Mouse (Mus musculus): ENCODE results near the gene Mpp3. TPM values are rescaled to one million over a fixed set of nuclear protein-coding genes. Genes with fewer than 3 reads are reported as not detected.

The Mpp3 gene
- polyA plus RNA-seq, 1 experiment, result 2.1 TPM

DNA sequence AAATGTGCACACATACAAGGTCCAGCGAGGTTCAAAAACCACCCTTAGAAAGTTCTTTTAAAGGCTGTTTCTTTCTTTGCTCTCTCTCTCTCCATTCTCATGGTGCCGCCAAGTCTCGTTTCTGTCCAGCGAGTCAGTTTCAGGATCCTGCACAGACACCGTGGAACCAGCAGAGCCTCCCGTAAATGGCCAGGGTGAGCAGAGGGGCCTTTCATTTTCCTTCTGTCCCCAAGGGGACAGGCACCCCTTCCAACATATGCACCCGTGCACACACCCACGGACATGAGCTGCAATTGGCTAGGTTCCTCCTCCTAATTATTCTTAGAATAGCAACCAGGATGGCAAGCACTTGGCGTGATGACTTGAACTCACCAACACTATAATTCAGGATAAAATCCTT lies 54.8 kb downstream of the Mpp3 start:
- Histone ChIP-seq H3K27me3 (ENCODE audit: control insufficient read depth, insufficient read depth, insufficient read length) (no peaks in the 10 kb centered on the region), H3K4me2 (ENCODE audit: low read depth) (no peak overlapping the region), H3K36me3 (ENCODE audit: control insufficient read depth, insufficient read depth) (peaks cover 13% of the 10 kb centered on the region), H3ac (ENCODE audit: control insufficient read depth, insufficient read length) (no peak overlapping the region), H3K4me3 (no peak overlapping the region), H3K79me2 (ENCODE audit: control insufficient read depth, insufficient read depth) (no peaks in the 10 kb centered on the region)
- TF ChIP-seq USF1 (IDR thresholded peaks at IDR 0.05; ENCODE audit: low read depth) (no peak), MYOD1 (IDR thresholded peaks at IDR 0.05; ENCODE audit: control insufficient read depth in 1 of 3, insufficient read length in 2 of 3, low read depth in 2 of 3) (no peak), MAX (IDR thresholded peaks at IDR 0.05; ENCODE audit: low read depth) (no peak), POLR2A (IDR thresholded peaks at IDR 0.05; ENCODE audit: insufficient read length, low read depth) (no peak), SRF (IDR thresholded peaks at IDR 0.05; ENCODE audit: control insufficient read depth, insufficient read length, low read depth) (no peak), MYOG (IDR thresholded peaks at IDR 0.05; ENCODE audit: control insufficient read depth in 1 of 3, insufficient read depth in 1 of 3, insufficient read length in 2 of 3, low read depth in 2 of 3) (no peak), POLR2AphosphoS2 (IDR thresholded peaks at IDR 0.05; ENCODE audit: insufficient read length, low read depth) (no peak), CEBPB (IDR thresholded peaks at IDR 0.05; ENCODE audit: insufficient read depth, poor library complexity, severe bottlenecking) (no peak), E2F4 (IDR thresholded peaks at IDR 0.05; ENCODE audit: insufficient read depth) (no peak), REST (IDR thresholded peaks at IDR 0.05; ENCODE audit: insufficient read depth, insufficient read length) (no peak), TCF3 (IDR thresholded peaks at IDR 0.05; ENCODE audit: insufficient read length, low read depth) (no peak), TCF12 (IDR thresholded peaks at IDR 0.05; ENCODE audit: insufficient read depth, poor library complexity, severe bottlenecking) (no peak)

DNA sequence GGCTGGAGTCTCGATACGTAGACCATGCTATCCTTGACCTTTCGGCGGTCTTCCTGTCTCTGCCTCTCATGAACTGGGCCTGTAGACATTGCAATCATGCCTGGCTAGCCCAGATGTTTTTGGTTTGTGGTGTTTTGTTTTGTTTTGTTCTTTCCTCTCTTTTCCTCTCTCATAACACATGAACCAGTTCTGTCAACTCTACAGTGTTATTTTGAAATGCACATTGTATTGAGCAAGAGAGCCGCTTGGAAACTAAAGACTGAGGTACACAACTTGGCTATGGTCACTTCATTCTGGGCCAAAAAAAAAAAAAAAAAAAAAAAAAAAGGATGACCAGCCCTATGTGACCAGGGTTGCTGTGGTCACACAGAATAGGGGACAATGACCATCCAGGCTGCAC lies 55.6 kb downstream of the Mpp3 start:
- TF ChIP-seq SRF (IDR thresholded peaks at IDR 0.05; ENCODE audit: control insufficient read depth, insufficient read length, low read depth) (no peak), POLR2AphosphoS2 (IDR thresholded peaks at IDR 0.05; ENCODE audit: insufficient read length, low read depth) (no peak), E2F4 (IDR thresholded peaks at IDR 0.05; ENCODE audit: insufficient read depth) (no peak), MYOG (IDR thresholded peaks at IDR 0.05; ENCODE audit: control insufficient read depth in 1 of 3, insufficient read depth in 1 of 3, insufficient read length in 2 of 3, low read depth in 2 of 3) (no peak), TCF3 (IDR thresholded peaks at IDR 0.05; ENCODE audit: insufficient read length, low read depth) (no peak), POLR2A (IDR thresholded peaks at IDR 0.05; ENCODE audit: insufficient read length, low read depth) (no peak), CEBPB (IDR thresholded peaks at IDR 0.05; ENCODE audit: insufficient read depth, poor library complexity, severe bottlenecking) (no peak), REST (IDR thresholded peaks at IDR 0.05; ENCODE audit: insufficient read depth, insufficient read length) (no peak), TCF12 (IDR thresholded peaks at IDR 0.05; ENCODE audit: insufficient read depth, poor library complexity, severe bottlenecking) (no peak)
- H3K36me3 ChIP-seq (ENCODE audit: control insufficient read depth, insufficient read depth), result peaks cover 13% of the 10 kb centered on the region

DNA sequence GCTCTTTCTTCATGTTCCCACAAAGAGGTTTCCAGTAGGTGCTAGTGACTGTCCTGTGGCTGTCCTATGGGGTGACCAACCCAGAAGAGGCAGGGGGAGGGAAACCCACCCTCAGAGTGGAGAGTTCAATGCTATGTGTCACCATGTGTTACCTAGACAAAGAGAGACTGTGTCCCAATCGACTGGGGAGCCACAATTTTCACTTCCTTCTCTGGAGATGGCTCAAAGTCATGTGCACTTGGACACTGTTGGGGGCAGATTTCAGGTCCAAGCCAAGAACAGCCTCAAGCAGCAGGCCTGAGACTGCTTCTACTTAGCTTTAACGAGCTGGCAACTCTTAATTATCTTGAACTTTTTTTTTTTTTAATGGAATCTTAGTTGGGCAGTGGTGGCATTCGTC lies 56.2 kb downstream of the Mpp3 start:
- H3ac ChIP-seq (ENCODE audit: control insufficient read depth, insufficient read length), result no peak overlapping the region
- H3K4me3 ChIP-seq, result no peak overlapping the region
- peaks cover 13% of the 10 kb centered on the region for H3K36me3 ChIP-seq (ENCODE audit: control insufficient read depth, insufficient read depth)
- H3K27me3 ChIP-seq (ENCODE audit: control insufficient read depth, insufficient read depth, insufficient read length), result peaks cover 7% of the 10 kb centered on the region
- TF ChIP-seq SRF (IDR thresholded peaks at IDR 0.05; ENCODE audit: control insufficient read depth, insufficient read length, low read depth) (no peak), MYOG (IDR thresholded peaks at IDR 0.05; ENCODE audit: control insufficient read depth in 1 of 3, insufficient read depth in 1 of 3, insufficient read length in 2 of 3, low read depth in 2 of 3) (no peak), TCF3 (IDR thresholded peaks at IDR 0.05; ENCODE audit: insufficient read length, low read depth) (no peak), CEBPB (IDR thresholded peaks at IDR 0.05; ENCODE audit: insufficient read depth, poor library complexity, severe bottlenecking) (no peak), MYOD1 (IDR thresholded peaks at IDR 0.05; ENCODE audit: control insufficient read depth in 1 of 3, insufficient read length in 2 of 3, low read depth in 2 of 3) (no peak), E2F4 (IDR thresholded peaks at IDR 0.05; ENCODE audit: insufficient read depth) (no peak), POLR2AphosphoS2 (IDR thresholded peaks at IDR 0.05; ENCODE audit: insufficient read length, low read depth) (no peak), MAX (IDR thresholded peaks at IDR 0.05; ENCODE audit: low read depth) (no peak), REST (IDR thresholded peaks at IDR 0.05; ENCODE audit: insufficient read depth, insufficient read length) (no peak), POLR2A (IDR thresholded peaks at IDR 0.05; ENCODE audit: insufficient read length, low read depth) (no peak), USF1 (IDR thresholded peaks at IDR 0.05; ENCODE audit: low read depth) (no peak), TCF12 (IDR thresholded peaks at IDR 0.05; ENCODE audit: insufficient read depth, poor library complexity, severe bottlenecking) (no peak)
- H3K4me2 ChIP-seq (ENCODE audit: low read depth), result no peak overlapping the region
- H3K79me2 ChIP-seq (ENCODE audit: control insufficient read depth, insufficient read depth), result no peaks in the 10 kb centered on the region

More for the DNA sequence above, 55.6 kb downstream of the Mpp3 start:
- Histone ChIP-seq H3K4me3 (no peak overlapping the region), H3K27me3 (ENCODE audit: control insufficient read depth, insufficient read depth, insufficient read length) (peaks cover 2% of the 10 kb centered on the region), H3ac (ENCODE audit: control insufficient read depth, insufficient read length) (no peak overlapping the region), H3K4me2 (ENCODE audit: low read depth) (no peak overlapping the region), H3K79me2 (ENCODE audit: control insufficient read depth, insufficient read depth) (no peaks in the 10 kb centered on the region)

DNA sequence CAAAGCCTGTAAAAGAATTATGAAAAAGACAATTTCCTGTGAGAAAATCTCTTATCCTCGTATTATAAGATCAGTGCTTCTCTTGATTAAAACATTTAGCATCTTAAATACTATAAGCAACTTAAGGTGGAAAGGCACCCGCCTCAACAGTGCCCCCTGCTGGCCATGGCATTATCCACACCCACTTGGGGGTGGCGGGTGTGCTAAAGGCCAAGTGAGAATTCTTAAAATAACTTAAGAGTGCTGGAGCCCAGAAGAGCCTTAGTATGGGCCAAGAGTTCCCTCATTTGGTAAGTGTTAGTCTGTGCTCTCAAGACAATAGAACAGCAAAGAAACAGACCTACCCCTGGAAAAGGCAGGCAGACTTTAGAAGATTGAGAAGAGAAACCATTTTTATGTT lies 56.9 kb downstream of the Mpp3 start:
- peaks cover 14% of the 10 kb centered on the region for H3K27me3 ChIP-seq (ENCODE audit: control insufficient read depth, insufficient read depth, insufficient read length)
- H3K4me3 ChIP-seq, result no peak overlapping the region
- TF ChIP-seq MYOD1 (IDR thresholded peaks at IDR 0.05; ENCODE audit: control insufficient read depth in 1 of 3, insufficient read length in 2 of 3, low read depth in 2 of 3), result no peak
- TF ChIP-seq USF1 (IDR thresholded peaks at IDR 0.05; ENCODE audit: low read depth), result no peak
- no peak for TF ChIP-seq TCF3 (IDR thresholded peaks at IDR 0.05; ENCODE audit: insufficient read length, low read depth)
- no peak for TF ChIP-seq MAX (IDR thresholded peaks at IDR 0.05; ENCODE audit: low read depth)
- no peak for TF ChIP-seq E2F4 (IDR thresholded peaks at IDR 0.05; ENCODE audit: insufficient read depth)
- TF ChIP-seq POLR2AphosphoS2 (IDR thresholded peaks at IDR 0.05; ENCODE audit: insufficient read length, low read depth), result no peak
- TF ChIP-seq TCF12 (IDR thresholded peaks at IDR 0.05; ENCODE audit: insufficient read depth, poor library complexity, severe bottlenecking), result no peak
- no peak for TF ChIP-seq POLR2A (IDR thresholded peaks at IDR 0.05; ENCODE audit: insufficient read length, low read depth)
- TF ChIP-seq REST (IDR thresholded peaks at IDR 0.05; ENCODE audit: insufficient read depth, insufficient read length), result no peak
- TF ChIP-seq MYOG (IDR thresholded peaks at IDR 0.05; ENCODE audit: control insufficient read depth in 1 of 3, insufficient read depth in 1 of 3, insufficient read length in 2 of 3, low read depth in 2 of 3), result no peak
- no peak for TF ChIP-seq SRF (IDR thresholded peaks at IDR 0.05; ENCODE audit: control insufficient read depth, insufficient read length, low read depth)
- no peak for TF ChIP-seq CEBPB (IDR thresholded peaks at IDR 0.05; ENCODE audit: insufficient read depth, poor library complexity, severe bottlenecking)
- no peak overlapping the region for H3ac ChIP-seq (ENCODE audit: control insufficient read depth, insufficient read length)
- H3K79me2 ChIP-seq (ENCODE audit: control insufficient read depth, insufficient read depth), result no peaks in the 10 kb centered on the region
- peaks cover 13% of the 10 kb centered on the region for H3K36me3 ChIP-seq (ENCODE audit: control insufficient read depth, insufficient read depth)
- no peak overlapping the region for H3K4me2 ChIP-seq (ENCODE audit: low read depth)
